Mouse (Mus musculus) heart, adult 2 months (tissue): ENCODE results near the gene B4galnt4.

Experiments used
- CTCF ChIP-seq: fragments of 200-600 bp; IDR thresholded peaks from 2 replicates; pipeline ENCODE4 v1.8.1; 2022; ENCODE audit warnings: antibody characterized with exemption, mild to moderate bottlenecking, moderate library complexity
- POLR2A ChIP-seq: fragments of 200-500 bp; IDR thresholded peaks from 2 replicates; pipeline ENCODE4 v1.6.1; 2011; ENCODE audit warnings: mild to moderate bottlenecking, low read depth, low read length, control low read depth; ENCODE audit not compliant: insufficient read depth

DNA sequence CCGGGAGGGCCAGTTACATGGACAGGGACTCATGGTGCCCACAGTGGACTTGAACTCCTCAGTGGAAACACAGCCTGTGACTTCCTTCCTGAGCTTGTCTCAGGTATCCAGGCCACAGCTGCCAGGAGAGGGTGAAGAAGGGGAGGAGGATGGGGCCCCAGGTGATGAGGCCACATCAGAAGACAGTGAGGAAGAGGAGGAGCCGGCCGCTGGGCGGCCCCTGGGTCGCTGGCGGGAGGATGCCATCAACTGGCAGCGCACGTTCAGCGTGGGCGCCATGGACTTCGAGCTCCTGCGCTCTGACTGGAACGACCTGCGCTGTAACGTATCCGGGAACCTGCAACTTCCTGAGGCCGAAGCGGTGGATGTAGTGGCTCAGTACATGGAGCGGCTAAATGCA is 7.4 kb downstream of the B4galnt4 start:
- TF ChIP-seq CTCF (no peak), POLR2A (no peak)
